Mouse (Mus musculus) lung, postnatal 0 days (tissue): ENCODE measurements around the gene Olfr323. TPM values are rescaled to one million over a fixed set of nuclear protein-coding genes. Genes with fewer than 3 reads are reported as not detected.

Experiments used
- ATAC-seq: fragments of 200-750 bp; cut with Nextera tagmentation; 2 replicates; pipeline ENCODE4 v1.8.0; 2017; ENCODE audit warnings: moderate library complexity
- DNase-seq: peaks from one replicate; pipeline ENCODE4 v3.0.0-alpha.2; 2016; ENCODE audit warnings: low spot score
- H3K27ac ChIP-seq: fragments of 300-500 bp; sonication (generic); 2 replicates; pipeline ENCODE4 v1.5.1; 2014; ENCODE audit warnings: antibody characterized with exemption, mild to moderate bottlenecking, low read length, mixed read lengths
- H3K27me3 ChIP-seq: fragments of 300-500 bp; sonication (generic); replicated peaks from 2 replicates; pipeline ENCODE4 v1.6.1; 2014; ENCODE audit warnings: low read length, mixed read lengths; ENCODE audit not compliant: insufficient read depth
- H3K36me3 ChIP-seq: fragments of 300-500 bp; sonication (generic); 2 replicates; pipeline ENCODE4 v1.6.1; 2014; ENCODE audit warnings: low read length, mixed read lengths; ENCODE audit not compliant: insufficient read depth
- H3K4me1 ChIP-seq: fragments of 300-500 bp; sonication (generic); 2 replicates; pipeline ENCODE4 v1.6.1; 2014; ENCODE audit warnings: antibody characterized with exemption, low read depth, low read length, mixed read lengths; ENCODE audit not compliant: insufficient read depth
- H3K4me2 ChIP-seq: fragments of 300-500 bp; sonication (generic); replicated peaks from 2 replicates; pipeline ENCODE4 v1.6.1; 2014; ENCODE audit warnings: low read depth, mild to moderate bottlenecking, low read length, moderate library complexity, mixed read lengths
- H3K4me3 ChIP-seq: fragments of 300-500 bp; sonication (generic); 2 replicates; pipeline ENCODE4 v1.5.1; 2014; ENCODE audit warnings: low read depth, low read length
- H3K9ac ChIP-seq: fragments of 300-500 bp; sonication (generic); replicated peaks from 2 replicates; pipeline ENCODE4 v1.6.1; 2014; ENCODE audit warnings: low read depth, mild to moderate bottlenecking
- H3K9me3 ChIP-seq: fragments of 300-500 bp; sonication (generic); 2 replicates; pipeline ENCODE4 v1.6.1; 2016; ENCODE audit warnings: low read length, mixed read lengths
- CTCF ChIP-seq: IDR thresholded peaks from 2 replicates; pipeline ENCODE4 v1.5.1; 2016; ENCODE audit warnings: antibody characterized with exemption, mild to moderate bottlenecking
- EP300 ChIP-seq: IDR thresholded peaks from 2 replicates; pipeline ENCODE4 v1.6.1; 2016; ENCODE audit warnings: antibody characterized with exemption, mild to moderate bottlenecking, control low read depth
- WGBS: fragments of 180-500 bp; shearing (Covaris S2); extraction: QIAGEN DNeasy Blood & Tissue Kit; methylation state at CpG from one replicate; pipeline ENCODE4 v1.1.7; 2014; 5-methylcytosine and 5-hydroxymethylcytosine counted together
- polyA plus RNA-seq: library from polyadenylated mRNA; unstranded; fragments of >200 nt; fragmentation: Nextera tagmentation; extraction: Ambion mirVana; gene quantifications from 2 replicates; pipeline ENCODE4 v1.2.1, GENCODE M21; 2015

Olfr323 gene
- polyA plus RNA-seq, 1 experiment from 2014 or later, result not detected

- no peak overlapping the region for H3K27ac ChIP-seq
- H3K36me3 ChIP-seq, result no peaks in the 10 kb centered on the region
- TF ChIP-seq CTCF (no peak), EP300 (no peak)
- 0 out of 2 replicates have a peak, but pooled peaks cover 4% of the 10 kb centered on the region for H3K4me1 ChIP-seq
- no peak overlapping the region for H3K4me3 ChIP-seq
- peak; percentile 37; the same call in 1 of the 2 replicates for ATAC-seq
- no peak overlapping the region for H3K4me2 ChIP-seq
- no peak for DNase-seq
- no peaks in the 10 kb centered on the region for H3K9me3 ChIP-seq
- 71% methylated on average over 13 of the region's 13 CpGs for WGBS
- peaks cover 7% of the 10 kb centered on the region; the same call in 1 of the 2 replicates for H3K27me3 ChIP-seq
- no peak overlapping the region for H3K9ac ChIP-seq
These were observed 11.5 kb upstream of the Olfr323 start for GRCm38 (mm10) chr11:58641638-58642358.

- peaks cover 7% of the 10 kb centered on the region; the same call in 1 of the 2 replicates for H3K27me3 ChIP-seq
- H3K4me1 ChIP-seq, result 0 out of 2 replicates have a peak, but pooled peaks cover 4% of the 10 kb centered on the region
- no peak overlapping the region for H3K4me2 ChIP-seq
- no peak overlapping the region for H3K9ac ChIP-seq
- TF ChIP-seq CTCF (no peak), EP300 (no peak)
- WGBS, result 23% methylated on average over 14 of the region's 14 CpGs
- DNase-seq, result no peak
- no peak overlapping the region for H3K27ac ChIP-seq
- no peak for ATAC-seq
- no peak overlapping the region for H3K4me3 ChIP-seq
- no peaks in the 10 kb centered on the region for H3K9me3 ChIP-seq
- no peaks in the 10 kb centered on the region for H3K36me3 ChIP-seq
These were observed 10.8 kb upstream of the Olfr323 start for GRCm38 (mm10) chr11:58641057-58641456.

DNA sequence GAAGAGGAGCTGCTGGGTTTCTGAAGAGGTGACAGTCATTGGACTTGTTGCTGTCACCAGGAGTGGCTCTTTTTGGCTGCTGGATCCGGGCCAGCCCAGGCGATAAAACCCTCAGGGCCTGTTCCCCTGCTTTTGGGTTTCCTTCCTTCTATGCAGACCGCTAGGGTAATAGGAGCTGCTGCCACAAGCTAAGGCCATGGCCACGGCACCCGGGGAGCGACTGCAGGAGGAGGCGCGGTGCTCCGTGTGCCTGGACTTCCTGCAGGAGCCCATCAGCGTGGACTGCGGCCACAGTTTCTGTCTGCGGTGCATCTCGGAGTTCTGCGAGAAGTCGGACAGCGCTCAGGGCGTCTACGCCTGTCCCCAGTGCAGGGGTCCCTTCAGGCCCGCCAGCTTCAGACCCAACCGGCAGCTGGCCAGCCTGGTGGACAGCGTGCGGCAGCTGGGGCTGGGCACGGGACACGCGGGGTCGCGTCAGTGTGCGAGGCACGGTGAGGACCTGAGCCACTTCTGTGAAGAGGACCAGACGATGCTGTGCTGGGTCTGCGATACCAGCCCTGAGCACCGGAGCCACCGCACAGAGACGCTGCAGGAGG is 10.1 kb upstream of the Olfr323 start, which contains the start of gene Trim58:
Gene Trim58 (plus strand): TSS at position 194 of the 596 bp plus-strand sequence.
- peak within 1 kb of the TSS; percentile 27; the same call in 1 of the 2 replicates for H3K4me2 ChIP-seq
- WGBS, result 3% methylated on average over 34 of the region's 34 CpGs
- peak; percentile 7 for DNase-seq
- H3K27ac ChIP-seq, result no peak within 1 kb of the TSS
- H3K36me3 ChIP-seq, result no peaks in the 10 kb centered on the region
- no peak within 1 kb of the TSS for H3K9ac ChIP-seq
- ATAC-seq, result peak; percentile 35; the same call in 1 of the 2 replicates
- H3K27me3 ChIP-seq, result peaks cover 7% of the 10 kb centered on the region; the same call in 1 of the 2 replicates
- H3K4me3 ChIP-seq, result peak within 1 kb of the TSS; percentile 23
- H3K9me3 ChIP-seq, result no peaks in the 10 kb centered on the region
- TF ChIP-seq EP300 (no peak), CTCF (no peak)
- H3K4me1 ChIP-seq, result 0 out of 2 replicates have a peak, but pooled peaks cover 4% of the 10 kb centered on the region

DNA sequence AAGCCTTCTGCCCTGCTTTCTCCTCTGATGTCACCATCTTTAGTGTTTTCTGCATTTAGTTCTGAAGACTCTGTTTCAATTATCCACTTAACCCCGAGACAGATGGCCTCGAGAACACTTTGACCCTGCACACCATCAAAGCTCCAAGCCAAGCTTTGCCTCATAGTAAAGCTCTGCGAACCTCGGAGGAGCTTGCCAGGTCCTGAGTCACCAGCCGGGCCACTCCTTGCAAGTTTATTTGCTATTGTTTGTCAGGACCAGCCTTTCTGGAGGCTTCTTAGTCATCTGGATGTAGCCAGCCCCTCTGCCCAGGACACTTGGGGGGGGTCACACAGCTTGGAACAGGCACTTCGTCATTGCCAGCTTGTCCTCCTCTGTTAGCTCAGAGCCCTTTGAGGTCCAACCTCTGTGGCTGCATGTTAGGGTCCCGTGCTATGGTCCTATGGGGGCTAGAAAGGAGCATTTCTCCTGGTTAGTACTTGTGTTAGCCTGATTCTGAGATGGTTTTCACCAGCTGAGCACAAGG is 7.9 kb upstream of the Olfr323 start:
- TF ChIP-seq EP300 (no peak), CTCF (no peak)
- Histone ChIP-seq H3K9ac (no peak overlapping the region), H3K36me3 (no peaks in the 10 kb centered on the region), H3K4me1 (0 out of 2 replicates have a peak, but pooled peaks cover 4% of the 10 kb centered on the region), H3K27me3 (peaks cover 7% of the 10 kb centered on the region; the same call in 1 of the 2 replicates), H3K4me2 (no peak overlapping the region), H3K9me3 (no peaks in the 10 kb centered on the region), H3K27ac (no peak overlapping the region), H3K4me3 (no peak overlapping the region)
- WGBS, result 49% methylated on average over 7 of the region's 7 CpGs
- ATAC-seq (no peak), DNase-seq (no peak)

- H3K4me3 ChIP-seq, result no peak overlapping the region
- no peak overlapping the region for H3K4me2 ChIP-seq
- ATAC-seq, result no peak
- H3K27ac ChIP-seq, result no peak overlapping the region
- no peaks in the 10 kb centered on the region for H3K9me3 ChIP-seq
- no peak overlapping the region for H3K9ac ChIP-seq
- 0 out of 2 replicates have a peak, but pooled peaks cover 4% of the 10 kb centered on the region for H3K4me1 ChIP-seq
- WGBS, result 4% methylated on average over 4 of the region's 4 CpGs
- peaks cover 7% of the 10 kb centered on the region; the same call in 1 of the 2 replicates for H3K27me3 ChIP-seq
- TF ChIP-seq EP300, result no peak
- TF ChIP-seq CTCF, result peak; percentile 85
- DNase-seq, result peak; percentile 66
- no peaks in the 10 kb centered on the region for H3K36me3 ChIP-seq
These were observed 6.2 kb upstream of the Olfr323 start for GRCm38 (mm10) chr11:58636376-58636977.

- Histone ChIP-seq H3K9ac (no peak overlapping the region), H3K27me3 (no peaks in the 10 kb centered on the region), H3K36me3 (no peaks in the 10 kb centered on the region), H3K4me3 (no peak overlapping the region), H3K9me3 (no peaks in the 10 kb centered on the region), H3K4me1 (no peaks in the 10 kb centered on the region), H3K27ac (no peak overlapping the region), H3K4me2 (no peak overlapping the region)
- ATAC-seq (no peak), DNase-seq (no peak)
- WGBS, result 58% methylated on average over 4 of the region's 4 CpGs
- TF ChIP-seq EP300, result no peak
- no peak for TF ChIP-seq CTCF
These were observed 4.6 kb upstream of the Olfr323 start for GRCm38 (mm10) chr11:58634878-58635277.
